Mouse (Mus musculus) C2C12 (cell line): ENCODE data around the gene Cbs.

ENCODE experiments used
- CEBPB ChIP-seq: IDR thresholded peaks from one replicate; pipeline ENCODE4 v1.6.1; 2011; ENCODE audit warnings: low read depth, mild to moderate bottlenecking, control low read depth, moderate library complexity
- CTCF ChIP-seq: IDR thresholded peaks from one replicate; pipeline ENCODE4 v1.5.1; 2011; ENCODE audit not compliant: control insufficient read depth, insufficient read depth, insufficient read length
- MAX ChIP-seq: IDR thresholded peaks from one replicate; pipeline ENCODE4 v1.6.1; 2011; ENCODE audit warnings: mild to moderate bottlenecking, control low read depth
- MYOG ChIP-seq: IDR thresholded peaks from one replicate; pipeline ENCODE4 v1.6.1; 2011; ENCODE audit not compliant: control insufficient read depth, insufficient read length; ENCODE audit errors: extremely low read depth

- TF ChIP-seq MAX: no peak
- no peak for TF ChIP-seq CTCF
- TF ChIP-seq MYOG: no peak
- no peak for TF ChIP-seq CEBPB
Measured at GRCm38 (mm10) chr17:31623101-31623500, 13.9 kb downstream of the Cbs start.
